Mouse (Mus musculus): ENCODE results near the gene Krtcap2.
"Not testable (repeated sequence)": the region's sequence is repeated elsewhere in the genome, so short reads cannot be mapped to it uniquely, and the experiment has no call there.

Krtcap2 gene

DNA sequence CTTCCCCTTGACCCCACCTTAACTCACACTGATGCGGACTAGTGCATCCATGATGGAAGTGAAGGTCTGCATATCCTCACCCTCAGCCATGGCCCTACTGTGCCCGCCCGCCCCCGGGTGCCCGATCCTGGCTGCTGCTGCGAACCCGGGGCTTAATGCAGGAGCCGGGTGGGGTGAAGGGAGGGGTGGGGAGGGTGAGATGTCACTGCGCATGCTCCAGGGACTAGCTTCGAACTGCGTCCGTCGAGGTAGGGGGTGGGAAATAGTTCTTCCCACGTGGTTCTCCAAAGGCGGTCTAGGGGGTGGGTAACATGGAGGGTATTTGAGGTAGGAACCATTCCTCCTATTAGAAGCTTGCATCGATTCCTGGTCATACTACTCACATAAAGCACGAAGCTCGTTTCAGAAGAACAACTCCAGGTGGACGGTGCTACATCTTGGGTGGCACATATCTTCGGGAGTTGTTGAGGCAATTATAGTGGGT, at the start of gene Krtcap2:
Gene Krtcap2, plus strand, starts transcription at position 279 of the 484 bp plus-strand sequence.
- no peak for DNase-seq (ENCODE audit: low spot score)

DNA sequence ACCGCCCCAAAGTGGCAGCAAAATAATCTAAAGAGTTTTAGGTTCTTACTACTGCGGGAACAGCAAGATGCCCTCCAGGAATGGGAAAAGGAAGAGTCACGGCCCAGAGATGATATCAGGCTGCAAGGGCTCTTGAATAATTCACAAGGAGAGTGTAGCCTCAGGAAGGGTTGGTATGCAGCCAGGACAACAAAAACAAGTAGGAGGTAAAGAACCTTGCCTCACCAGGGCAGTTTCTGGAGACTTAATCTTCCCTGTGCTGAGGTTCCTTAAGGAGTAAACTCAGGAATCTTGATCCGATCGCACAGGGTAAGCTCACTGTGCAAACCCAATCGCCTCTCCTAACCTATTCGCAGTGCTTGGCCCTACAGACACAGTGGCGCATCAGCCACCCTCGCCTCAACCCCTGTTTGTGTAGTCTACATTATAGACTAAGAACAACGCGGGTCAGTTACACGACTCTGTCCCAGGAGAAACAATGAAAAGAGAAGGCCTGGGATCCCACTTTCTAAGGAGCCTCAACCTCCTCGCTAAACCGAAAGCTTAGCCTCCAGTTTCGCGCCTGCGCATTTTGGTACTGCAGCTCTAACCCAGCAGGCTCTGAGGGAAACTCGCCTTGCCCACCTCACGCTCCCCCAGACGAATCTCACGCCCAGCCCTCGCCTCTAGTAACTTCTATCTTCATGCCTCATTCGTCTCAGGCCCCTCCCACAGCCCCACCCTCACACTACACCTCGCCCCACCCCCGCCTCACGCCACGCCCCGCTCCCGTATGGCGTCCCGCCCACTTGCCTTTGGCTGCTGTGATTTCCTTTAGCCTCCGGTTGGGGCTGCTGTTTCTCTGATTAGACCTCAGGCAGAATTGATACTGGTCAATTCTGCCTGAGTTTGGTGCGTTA, 49.5 kb upstream of the Krtcap2 start:
- DNase-seq (ENCODE audit: low spot score), result peak; percentile 43

DNA sequence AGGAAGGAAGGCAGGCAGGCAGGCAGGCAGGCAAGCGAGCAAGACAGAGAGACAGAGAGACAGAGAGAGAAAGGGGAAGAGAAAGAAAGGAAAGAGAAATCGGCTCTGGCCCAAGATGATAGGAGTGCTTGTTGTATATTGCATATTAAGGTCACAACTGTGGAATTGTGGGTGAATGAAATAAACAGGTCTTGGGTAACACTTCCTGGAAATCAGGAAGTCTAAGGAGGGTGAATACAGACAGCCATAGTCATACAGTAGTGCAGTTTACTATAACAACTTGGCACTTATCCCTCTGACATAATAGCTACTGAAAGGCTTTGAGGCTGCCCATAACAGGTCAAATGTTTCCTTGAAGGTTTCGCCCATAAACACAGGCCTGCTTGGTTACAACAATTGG, 45.9 kb upstream of the Krtcap2 start:
- DNase-seq (ENCODE audit: low spot score), result no peak

- no peak for DNase-seq (ENCODE audit: low spot score)
Observed at GRCm38 (mm10) chr3:89202253-89203141, 43.3 kb upstream of the Krtcap2 start, which contains the start of gene Gba. Gba (plus strand) TSS chr3:89202928.

GRCm38 (mm10) chr3:89203142-89203514, 42.6 kb upstream of the Krtcap2 start:
- no peak for DNase-seq (ENCODE audit: low spot score)

- no peak for DNase-seq (ENCODE audit: low spot score)
Observed at GRCm38 (mm10) chr3:89206079-89206478, 39.7 kb upstream of the Krtcap2 start.

GRCm38 (mm10) chr3:89206695-89207094, 39.1 kb upstream of the Krtcap2 start:
- DNase-seq (ENCODE audit: low spot score), result no peak

GRCm38 (mm10) chr3:89208075-89208657, 37.6 kb upstream of the Krtcap2 start:
- DNase-seq (ENCODE audit: low spot score), result no peak

GRCm38 (mm10) chr3:89208736-89209135, 37.0 kb upstream of the Krtcap2 start:
- no peak for DNase-seq (ENCODE audit: low spot score)

DNA sequence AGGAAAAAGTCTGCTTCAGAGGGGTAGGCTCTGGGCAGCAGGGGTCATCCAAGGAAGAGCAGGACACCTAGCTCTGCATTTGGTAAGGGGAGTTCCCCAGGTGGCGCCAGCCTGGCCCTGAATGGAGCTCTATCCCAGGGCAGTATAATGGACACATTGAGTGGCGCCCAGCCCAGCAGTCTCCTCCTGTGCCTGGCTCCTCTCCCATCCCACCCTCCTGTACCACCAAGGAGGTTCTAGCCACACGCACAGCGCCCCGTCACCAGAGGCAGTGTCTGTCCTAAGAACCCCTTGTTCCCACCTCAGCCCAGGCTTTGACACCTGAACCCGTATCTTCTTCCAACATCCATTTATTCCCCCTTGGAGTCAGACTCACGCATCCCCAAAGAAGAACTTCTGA, 36.0 kb upstream of the Krtcap2 start:
- DNase-seq (ENCODE audit: low spot score), result no peak

DNA sequence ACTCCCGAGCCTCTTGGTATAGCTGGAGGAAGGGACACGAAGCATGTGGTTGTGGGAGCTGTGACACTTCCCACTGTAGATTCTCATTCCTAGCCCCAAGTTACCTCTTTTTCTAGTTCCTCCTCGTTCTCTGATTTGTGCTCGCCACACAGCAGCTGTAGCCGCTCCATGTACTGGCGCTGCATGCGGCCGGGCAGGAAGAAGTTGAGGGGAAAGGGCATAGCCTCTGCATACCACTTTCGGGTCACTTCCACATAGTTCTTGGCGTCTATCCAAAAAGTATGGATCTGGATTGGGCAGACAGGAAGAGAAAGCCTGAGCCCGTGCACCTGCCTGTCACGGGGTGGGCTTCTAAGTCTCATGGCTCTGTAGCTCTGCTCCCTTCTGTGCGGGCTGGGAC, 35.6 kb upstream of the Krtcap2 start:
- no peak for DNase-seq (ENCODE audit: low spot score)

DNA sequence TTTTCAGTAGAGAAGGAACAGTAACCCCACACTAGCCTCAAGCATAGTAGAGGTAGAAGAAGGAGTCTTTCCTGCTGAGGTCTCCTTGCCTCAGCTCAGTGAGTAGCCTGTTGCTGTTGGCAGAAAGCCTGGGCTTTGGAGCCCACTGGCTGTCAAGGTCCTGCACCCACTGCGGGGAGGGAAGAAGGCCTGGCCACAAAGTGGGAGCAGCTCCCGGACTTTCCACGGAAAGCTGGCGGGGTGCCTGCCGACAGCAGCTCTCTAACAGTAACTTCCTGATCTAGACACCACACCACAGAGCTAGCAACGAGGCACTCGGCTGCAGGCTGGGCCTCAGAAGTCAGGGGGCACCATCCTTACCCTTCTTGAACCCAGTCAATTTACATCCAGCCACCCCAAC, 35.0 kb upstream of the Krtcap2 start:
- no peak for DNase-seq (ENCODE audit: low spot score)

GRCm38 (mm10) chr3:89213803-89214530, 31.8 kb upstream of the Krtcap2 start:
- DNase-seq (ENCODE audit: low spot score), result peak; percentile 65

DNA sequence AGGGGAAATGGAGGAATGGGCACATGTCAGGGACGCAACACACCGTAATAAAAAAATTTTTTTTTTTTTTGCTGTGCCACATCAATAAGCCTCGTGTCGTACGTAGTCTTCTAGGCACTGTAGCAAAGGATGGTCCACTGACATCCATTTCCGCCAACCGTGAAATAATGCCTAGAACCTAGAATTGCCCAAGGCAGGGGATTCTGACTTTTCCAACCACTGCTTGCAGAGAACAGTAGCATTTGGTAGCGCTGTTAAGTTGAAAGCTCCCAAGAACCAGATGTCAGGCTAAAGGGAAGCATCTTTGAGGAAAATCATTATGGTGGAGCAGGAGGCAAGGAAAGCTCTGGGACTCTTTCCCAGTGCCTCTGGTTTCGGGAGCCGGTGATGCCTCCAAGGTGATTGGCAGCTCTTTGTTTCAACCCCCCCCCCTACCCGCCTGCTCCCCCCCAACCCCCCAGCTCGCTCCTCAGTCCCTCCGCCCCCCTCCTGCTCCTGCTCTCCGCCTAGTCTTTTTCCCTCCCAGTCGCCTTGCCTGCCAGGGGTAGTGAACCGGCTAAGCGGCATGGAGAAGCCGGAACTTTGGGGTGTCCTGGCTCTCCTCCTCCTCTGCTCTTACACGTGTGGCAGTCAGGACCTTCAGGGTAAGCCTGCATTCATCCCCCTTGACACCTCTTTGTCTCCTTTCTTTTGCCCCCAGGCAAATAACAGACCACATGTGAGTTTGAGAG, 30.9 kb upstream of the Krtcap2 start, which contains the start of gene Thbs3:
Gene Thbs3, plus strand, starts transcription at position 500 of the 731 bp plus-strand sequence.
- no peak for DNase-seq (ENCODE audit: low spot score)

DNA sequence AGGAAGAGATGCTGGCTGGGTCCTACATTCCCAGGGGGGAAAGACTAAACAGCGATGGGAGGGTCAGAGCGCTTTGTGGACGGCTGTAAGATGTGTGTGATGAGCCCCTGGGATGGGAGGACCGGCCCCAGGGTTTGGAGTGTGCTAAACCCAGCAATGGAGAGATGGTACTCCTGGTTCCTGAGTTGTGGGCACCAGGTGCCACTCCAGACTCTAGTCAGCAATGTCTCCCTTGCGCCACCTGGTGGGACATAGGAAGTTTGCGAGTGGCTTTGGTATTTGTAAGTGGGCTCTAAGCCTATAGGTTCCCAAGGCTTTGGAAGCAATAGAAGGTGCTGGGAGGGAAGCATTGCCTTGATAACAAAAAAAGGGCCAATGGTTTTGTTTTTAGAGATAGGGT, 29.9 kb upstream of the Krtcap2 start:
- no peak for DNase-seq (ENCODE audit: low spot score)

GRCm38 (mm10) chr3:89216407-89216806, 29.4 kb upstream of the Krtcap2 start:
- DNase-seq (ENCODE audit: low spot score), result not testable (repeated sequence)

DNA sequence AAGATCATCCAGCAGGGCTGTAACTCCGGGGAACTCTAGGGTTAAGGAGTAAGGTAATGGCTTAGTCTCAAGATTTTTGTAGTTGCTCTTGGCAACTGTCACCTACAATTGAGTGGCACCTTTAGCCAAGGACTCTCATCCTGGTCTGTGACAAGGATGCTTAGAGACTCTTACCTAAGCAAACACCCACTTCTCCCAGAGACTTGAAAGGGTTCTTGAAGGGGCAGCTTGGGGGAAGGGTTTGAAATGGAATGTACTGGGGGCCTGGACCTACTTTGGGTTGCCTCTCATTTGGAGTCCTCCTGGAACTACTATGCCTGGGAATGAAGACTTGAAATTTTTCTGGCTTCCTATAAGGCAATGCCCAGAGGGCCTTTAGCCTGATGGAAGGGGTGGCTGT, 27.5 kb upstream of the Krtcap2 start:
- no peak for DNase-seq (ENCODE audit: low spot score)

DNA sequence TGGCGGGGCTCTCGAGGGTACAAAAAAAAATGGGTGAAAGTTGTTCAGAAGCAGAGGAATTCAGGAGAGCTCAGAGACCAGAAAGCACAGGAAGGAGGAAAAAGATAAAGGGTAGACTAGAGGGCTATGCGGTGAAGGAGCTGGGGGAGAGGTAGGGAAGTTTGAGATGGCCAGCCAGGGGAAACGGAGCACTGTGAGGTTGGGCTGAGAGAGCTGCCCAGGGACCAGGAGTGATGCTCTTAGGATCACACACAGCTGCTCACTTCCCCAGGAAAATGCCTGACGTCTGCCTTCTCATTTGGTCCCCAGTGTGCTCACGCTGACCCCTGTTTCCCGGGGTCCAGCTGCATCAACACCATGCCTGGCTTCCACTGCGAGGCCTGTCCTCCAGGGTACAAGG, 26.2 kb upstream of the Krtcap2 start:
- no peak for DNase-seq (ENCODE audit: low spot score)

DNA sequence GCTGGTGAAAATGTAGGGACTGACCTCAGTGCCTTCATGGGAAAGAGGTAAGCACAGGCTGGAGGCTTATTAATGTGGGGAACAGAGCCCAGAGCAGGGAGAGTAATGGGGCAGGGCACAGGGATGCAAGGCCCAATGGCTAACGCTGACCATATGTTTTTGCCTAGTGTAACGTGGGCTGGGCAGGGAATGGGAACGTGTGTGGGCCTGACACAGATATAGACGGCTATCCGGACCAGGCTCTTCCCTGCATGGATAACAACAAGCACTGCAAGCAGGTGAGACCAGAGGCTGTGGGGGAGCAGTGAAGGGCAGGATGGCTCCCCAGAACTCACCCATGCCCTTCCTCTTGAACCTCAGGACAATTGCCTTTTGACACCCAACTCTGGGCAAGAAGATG, 24.6 kb upstream of the Krtcap2 start:
- no peak for DNase-seq (ENCODE audit: low spot score)

- DNase-seq (ENCODE audit: low spot score), result no peak
Observed at GRCm38 (mm10) chr3:89224796-89225195, 21.0 kb upstream of the Krtcap2 start.

DNA sequence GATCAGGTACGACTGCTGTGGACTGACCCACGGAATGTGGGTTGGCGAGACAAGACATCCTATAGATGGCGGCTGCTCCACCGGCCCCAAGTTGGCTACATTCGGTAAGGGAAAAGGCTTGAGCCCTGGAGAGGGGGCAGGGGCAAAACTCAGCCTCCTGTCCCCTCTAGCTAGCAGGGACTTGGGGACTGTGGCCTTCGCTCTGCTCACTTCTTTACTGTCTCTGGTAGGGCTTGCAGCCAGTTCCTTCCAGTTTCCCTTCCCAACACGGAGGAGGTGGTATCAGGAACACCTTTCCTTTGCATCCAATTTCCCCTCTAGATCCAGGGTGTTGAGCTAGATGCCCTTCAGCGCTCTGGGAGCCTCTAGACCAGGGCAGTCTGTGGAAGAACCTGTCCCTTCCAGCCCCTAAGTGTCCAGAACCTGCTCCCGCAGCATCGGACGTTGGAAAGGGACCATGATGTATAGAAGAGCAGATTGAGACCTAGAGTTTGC, 20.4 kb upstream of the Krtcap2 start:
- no peak for DNase-seq (ENCODE audit: low spot score)

All from urinary bladder, postnatal 10 days (tissue).